Mouse (Mus musculus): ENCODE data around the gene Fbxo47. TPM values are rescaled to one million over a fixed set of nuclear protein-coding genes. Genes with fewer than 3 reads are reported as not detected.

The Fbxo47 gene
- total and polyA plus RNA-seq, 3 experiments: 0.73 to 1.2 TPM; not detected in 1

DNA sequence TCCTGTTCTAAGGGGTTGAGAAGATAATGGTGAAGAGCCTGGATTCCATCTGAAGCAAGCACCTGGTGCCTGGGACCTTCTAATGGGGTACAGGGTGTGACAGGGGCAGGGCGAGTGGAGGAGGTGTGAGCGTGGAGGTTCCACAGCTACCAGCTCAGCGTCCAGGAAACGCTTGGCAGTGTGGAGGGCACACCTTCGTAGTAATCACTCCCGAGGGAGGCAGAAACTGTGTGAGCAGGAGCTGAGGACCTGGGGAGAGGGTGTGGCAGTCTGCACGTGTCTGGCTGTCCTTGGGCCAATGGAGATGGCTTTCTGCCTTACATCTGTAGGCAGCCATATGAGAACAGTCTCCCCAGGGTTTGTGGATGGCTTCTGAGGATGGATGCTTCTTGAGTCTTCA is 70.9 kb downstream of the Fbxo47 start:
- Histone ChIP-seq H3K9ac (ENCODE audit: control insufficient read depth, low read depth, low read length, poor library complexity, severe bottlenecking) (no peak overlapping the region), H3K4me3 (ENCODE audit: control insufficient read depth in 1 of 2, insufficient read depth in 1 of 2, low read depth in 2 of 2, low read length in 2 of 2) (no peak overlapping the region), H3K27me3 (ENCODE audit: control insufficient read depth in 1 of 2, insufficient read depth in 2 of 2, low read length in 2 of 2) (no peaks in the 10 kb centered on the region), H3K79me2 (ENCODE audit: control insufficient read depth, insufficient read depth, low read length, poor library complexity) (no peaks in the 10 kb centered on the region), H3K27ac (ENCODE audit: control insufficient read depth, low read depth, low read length) (no peak overlapping the region), H3K9me3 (replicated peaks; ENCODE audit: insufficient read depth, low read length) (no peaks in the 10 kb centered on the region), H3K4me1 (ENCODE audit: control insufficient read depth in 1 of 2, insufficient read depth in 2 of 2, low read length in 2 of 2) (peaks cover 4 to 16% of the 10 kb centered on the region in 2 experiments), H3K36me3 (ENCODE audit: control insufficient read depth in 1 of 2, insufficient read depth in 2 of 2, low read length in 2 of 2) (peaks cover 0 to 12% of the 10 kb centered on the region in 2 experiments; a peak in 2 of 4 replicates)
- TF ChIP-seq MAFK (IDR thresholded peaks at IDR 0.05; ENCODE audit: borderline replicate concordance, low read depth, low read length): no peak
- no peak for TF ChIP-seq ZMIZ1 (IDR thresholded peaks at IDR 0.05; ENCODE audit: low read depth, low read length)
- TF ChIP-seq NELFE (IDR thresholded peaks at IDR 0.05; ENCODE audit: low read depth, low read length): no peak
- no peak for TF ChIP-seq CHD1 (IDR thresholded peaks at IDR 0.05; ENCODE audit: low read depth, low read length)
- no peak for TF ChIP-seq TBP (IDR thresholded peaks at IDR 0.05; ENCODE audit: low read depth, low read length)
- TF ChIP-seq BHLHE40 (IDR thresholded peaks at IDR 0.05; ENCODE audit: borderline replicate concordance, low read depth, low read length): no peak
- TF ChIP-seq MAZ (IDR thresholded peaks at IDR 0.05; ENCODE audit: low read depth, low read length): no peak
- no peak for TF ChIP-seq TAL1 (IDR thresholded peaks at IDR 0.05; ENCODE audit: low read length)
- TF ChIP-seq ZC3H11A (IDR thresholded peaks at IDR 0.05; ENCODE audit: low read depth, low read length): no peak
- no peak for TF ChIP-seq JUND (IDR thresholded peaks at IDR 0.05; ENCODE audit: low read depth, low read length)
- no peak for TF ChIP-seq NRF1 (IDR thresholded peaks at IDR 0.05; ENCODE audit: insufficient read depth, low read depth, low read length, poor library complexity, severe bottlenecking)
- TF ChIP-seq USF2 (IDR thresholded peaks at IDR 0.05; ENCODE audit: borderline replicate concordance in 1 of 2, insufficient read depth in 1 of 2, low read depth in 1 of 2, low read length in 2 of 2): no peak
- TF ChIP-seq SMC3 (IDR thresholded peaks at IDR 0.05; ENCODE audit: low read depth, low read length): no peak
- TF ChIP-seq USF1 (IDR thresholded peaks at IDR 0.05; ENCODE audit: low read depth, low read length): no peak
- DNase-seq (ENCODE audit: low read depth, low spot score): no peak

DNA sequence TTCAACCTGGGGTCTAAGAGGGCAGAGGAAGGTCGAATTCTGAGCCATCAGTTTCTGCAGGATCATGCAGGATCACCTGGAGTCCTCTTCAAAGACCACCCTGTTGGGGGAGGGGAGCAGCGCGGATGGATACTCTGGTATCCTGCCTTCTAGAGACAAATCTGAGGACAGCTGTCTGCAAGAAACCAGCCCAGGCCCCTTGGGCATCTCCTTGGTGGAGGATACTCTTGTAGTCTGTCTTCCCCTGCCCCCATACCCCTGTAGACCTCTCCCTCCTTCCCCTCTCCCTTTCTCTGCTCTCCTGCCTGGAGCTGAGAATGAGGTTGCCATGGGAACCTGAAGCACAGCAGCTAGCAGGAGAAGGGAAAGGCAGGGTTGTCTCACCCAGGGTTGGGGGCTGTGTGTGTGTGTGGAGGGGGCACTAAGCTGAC is 71.4 kb downstream of the Fbxo47 start:
- H3K27ac ChIP-seq (ENCODE audit: control insufficient read depth, low read depth, low read length): no peak overlapping the region

More for the DNA sequence above, 71.4 kb downstream of the Fbxo47 start:
- Histone ChIP-seq H3K9me3 (replicated peaks; ENCODE audit: insufficient read depth, low read length) (no peaks in the 10 kb centered on the region), H3K36me3 (ENCODE audit: control insufficient read depth in 1 of 2, insufficient read depth in 2 of 2, low read length in 2 of 2) (peaks cover 0 to 7% of the 10 kb centered on the region in 2 experiments; a peak in 2 of 4 replicates), H3K27me3 (ENCODE audit: control insufficient read depth in 1 of 2, insufficient read depth in 2 of 2, low read length in 2 of 2) (no peaks in the 10 kb centered on the region), H3K4me1 (ENCODE audit: control insufficient read depth in 1 of 2, insufficient read depth in 2 of 2, low read length in 2 of 2) (peaks cover 2 to 11% of the 10 kb centered on the region in 2 experiments), H3K79me2 (ENCODE audit: control insufficient read depth, insufficient read depth, low read length, poor library complexity) (no peaks in the 10 kb centered on the region), H3K4me3 (ENCODE audit: control insufficient read depth in 1 of 2, insufficient read depth in 1 of 2, low read depth in 2 of 2, low read length in 2 of 2) (no peak overlapping the region), H3K9ac (ENCODE audit: control insufficient read depth, low read depth, low read length, poor library complexity, severe bottlenecking) (no peak overlapping the region)
- DNase-seq (ENCODE audit: low read depth, low spot score): no peak
- TF ChIP-seq MAZ (IDR thresholded peaks at IDR 0.05; ENCODE audit: low read depth, low read length) (no peak), ZC3H11A (IDR thresholded peaks at IDR 0.05; ENCODE audit: low read depth, low read length) (no peak), GATA1 (IDR thresholded peaks at IDR 0.05; ENCODE audit: low read depth, low read length) (no peak), GABPA (IDR thresholded peaks at IDR 0.05; ENCODE audit: low read depth, low read length) (no peak), CTCF (IDR thresholded peaks at IDR 0.05 in 2 of 3, conservative IDR thresholded peaks at IDR 0.05 in 1 of 3; ENCODE audit: control insufficient read depth in 1 of 3, insufficient read depth in 1 of 3, low read depth in 2 of 3, low read length in 3 of 3, poor library complexity in 1 of 3, severe bottlenecking in 1 of 3) (no peak), ZNF384 (IDR thresholded peaks at IDR 0.05; ENCODE audit: low read depth, low read length) (no peak), TCF12 (IDR thresholded peaks at IDR 0.05; ENCODE audit: low read depth, low read length) (no peak), JUND (IDR thresholded peaks at IDR 0.05; ENCODE audit: low read depth, low read length) (no peak), NRF1 (IDR thresholded peaks at IDR 0.05; ENCODE audit: insufficient read depth, low read depth, low read length, poor library complexity, severe bottlenecking) (no peak), MYC (IDR thresholded peaks at IDR 0.05; ENCODE audit: low read depth, low read length) (no peak), TBP (IDR thresholded peaks at IDR 0.05; ENCODE audit: low read depth, low read length) (no peak), CHD2 (IDR thresholded peaks at IDR 0.05; ENCODE audit: low read length) (no peak), E2F4 (IDR thresholded peaks at IDR 0.05; ENCODE audit: borderline replicate concordance, low read depth, low read length) (no peak), MXI1 (IDR thresholded peaks at IDR 0.05; ENCODE audit: low read depth, low read length) (no peak), MAX (IDR thresholded peaks at IDR 0.05; ENCODE audit: low read length) (no peak)

Measured in MEL (cell line).